Mouse (Mus musculus) embryonic fibroblast, embryonic 13.5 days (primary cell): ENCODE measurements around the gene March2.

Experiments
- CTCF ChIP-seq: IDR thresholded peaks from 2 replicates; pipeline ENCODE4 v1.5.1; 2011; ENCODE audit warnings: mild to moderate bottlenecking, control low read depth, low read length, moderate library complexity, borderline replicate concordance; ENCODE audit not compliant: insufficient read depth
- POLR2A ChIP-seq: IDR thresholded peaks from 2 replicates; pipeline ENCODE4 v1.6.1; 2011; ENCODE audit warnings: low read depth, mild to moderate bottlenecking, control low read depth, low read length, moderate library complexity

- TF ChIP-seq POLR2A (no peak), CTCF (no peak)
Measured at GRCm38 (mm10) chr17:33639743-33640142, 78.7 kb downstream of the March2 start.
